Mouse (Mus musculus) MEL (cell line): Measurements from ENCODE around the gene Ap4s1. TPM values are rescaled to one million over a fixed set of nuclear protein-coding genes. Genes with fewer than 3 reads are reported as not detected.

Experiments used
- DNase-seq: peaks from one replicate; pipeline ENCODE4 v3.0.0; 2011; ENCODE audit warnings: low read depth, low spot score
- H3K27ac ChIP-seq: 2 replicates; pipeline ENCODE4 v1.5.1; 2012; ENCODE audit warnings: low read depth, mild to moderate bottlenecking, control low read depth, low read length, moderate library complexity; ENCODE audit not compliant: control insufficient read depth
- H3K27me3 ChIP-seq, 2 experiments: fragments of 150-350 bp in 1 of 2; sonication (generic) in 1 of 2; 2 replicates each; pipeline ENCODE4 v1.6.1; 2012; ENCODE audit warnings: low read length in 2 of 2, mild to moderate bottlenecking in 2 of 2, improper control_type of control experiment in 1 of 2, moderate library complexity in 1 of 2; ENCODE audit not compliant: insufficient read depth in 2 of 2, control insufficient read depth in 1 of 2
- H3K36me3 ChIP-seq, 2 experiments: 2 replicates each; pipeline ENCODE4 v1.6.1; 2012 to 2014; ENCODE audit warnings: low read length in 2 of 2, improper control_type of control experiment in 1 of 2, inconsistent platforms in 1 of 2, mild to moderate bottlenecking in 1 of 2; ENCODE audit not compliant: insufficient read depth in 2 of 2, control insufficient read depth in 1 of 2
- H3K4me1 ChIP-seq, 2 experiments: fragments of 150-350 bp in 1 of 2; sonication (generic) in 1 of 2; 2 replicates each; pipeline ENCODE4 v1.6.1; 2012; ENCODE audit warnings: low read length in 2 of 2, improper control_type of control experiment in 1 of 2, mild to moderate bottlenecking in 1 of 2; ENCODE audit not compliant: insufficient read depth in 2 of 2, control insufficient read depth in 1 of 2
- H3K4me3 ChIP-seq, 2 experiments: fragments of 150-350 bp in 1 of 2; sonication (generic) in 1 of 2; 2 replicates each; pipeline ENCODE4 v1.5.1; 2012; ENCODE audit warnings: low read depth in 2 of 2, low read length in 2 of 2, mild to moderate bottlenecking in 2 of 2, moderate library complexity in 2 of 2, control low read depth in 1 of 2, improper control_type of control experiment in 1 of 2; ENCODE audit not compliant: control insufficient read depth in 1 of 2, insufficient read depth in 1 of 2
- H3K79me2 ChIP-seq: 2 replicates; pipeline ENCODE4 v1.6.1; 2012; ENCODE audit warnings: mild to moderate bottlenecking, low read length, moderate library complexity; ENCODE audit not compliant: control insufficient read depth, poor library complexity, insufficient read depth
- H3K9ac ChIP-seq: 2 replicates; pipeline ENCODE4 v1.6.1; 2012; ENCODE audit warnings: low read depth, mild to moderate bottlenecking, control low read depth, low read length, moderate library complexity; ENCODE audit not compliant: control insufficient read depth, poor library complexity, severe bottlenecking
- H3K9me3 ChIP-seq: fragments of 150-350 bp; sonication (generic); replicated peaks from 2 replicates; pipeline ENCODE4 v1.6.1; 2012; ENCODE audit warnings: mild to moderate bottlenecking, low read length, improper control_type of control experiment, moderate library complexity; ENCODE audit not compliant: insufficient read depth
- ELF1 ChIP-seq: IDR thresholded peaks from 2 replicates; pipeline ENCODE4 v1.6.1; 2014; ENCODE audit warnings: low read depth, mild to moderate bottlenecking, inconsistent platforms, low read length, improper control_type of control experiment, moderate library complexity
- EP300 ChIP-seq, 2 experiments: IDR thresholded peaks; 2 replicates each; pipeline ENCODE4 v1.6.1; 2011; ENCODE audit warnings: improper control_type of control experiment in 2 of 2, low read length in 2 of 2, low read depth in 1 of 2, mild to moderate bottlenecking in 1 of 2
- MEF2A ChIP-seq: IDR thresholded peaks from 2 replicates; pipeline ENCODE4 v1.6.1; 2014; ENCODE audit warnings: low read depth, mild to moderate bottlenecking, inconsistent platforms, low read length, improper control_type of control experiment; ENCODE audit not compliant: poor library complexity, insufficient replicate concordance, severe bottlenecking; ENCODE audit errors: extremely low read depth
- MXI1 ChIP-seq: IDR thresholded peaks from 2 replicates; pipeline ENCODE4 v1.6.1; 2011; ENCODE audit warnings: mild to moderate bottlenecking, low read depth, low read length, improper control_type of control experiment
- MYB ChIP-seq: IDR thresholded peaks from 2 replicates; pipeline ENCODE4 v1.6.1; 2011; ENCODE audit warnings: mild to moderate bottlenecking, low read depth, low read length, improper control_type of control experiment
- MYC ChIP-seq: IDR thresholded peaks from 2 replicates; pipeline ENCODE4 v1.6.1; 2011; ENCODE audit warnings: low read depth, mild to moderate bottlenecking, low read length, improper control_type of control experiment, moderate library complexity
- POLR2A ChIP-seq, 2 experiments: IDR thresholded peaks; 2 replicates each; pipeline ENCODE4 v1.6.1; 2011 to 2012; ENCODE audit warnings: low read length in 2 of 2, mild to moderate bottlenecking in 2 of 2, control low read depth in 1 of 2, improper control_type of control experiment in 1 of 2, low read depth in 1 of 2, moderate library complexity in 1 of 2; ENCODE audit not compliant: control insufficient read depth in 1 of 2, insufficient read depth in 1 of 2, poor library complexity in 1 of 2
- POLR2AphosphoS2 ChIP-seq: IDR thresholded peaks from 2 replicates; pipeline ENCODE4 v1.6.1; 2011; ENCODE audit warnings: low read length, improper control_type of control experiment
- SIN3A ChIP-seq: IDR thresholded peaks from 2 replicates; pipeline ENCODE4 v1.6.1; 2012; ENCODE audit warnings: low read length, improper control_type of control experiment, inconsistent platforms
- TBP ChIP-seq: IDR thresholded peaks from 2 replicates; pipeline ENCODE4 v1.8.0; 2011; ENCODE audit warnings: low read depth, low read length, improper control_type of control experiment
- UBTF ChIP-seq: IDR thresholded peaks from 2 replicates; pipeline ENCODE4 v1.6.1; 2012; ENCODE audit warnings: low read depth, mild to moderate bottlenecking, inconsistent platforms, low read length, improper control_type of control experiment, moderate library complexity, borderline replicate concordance; ENCODE audit not compliant: insufficient read depth
- ZMIZ1 ChIP-seq: IDR thresholded peaks from 2 replicates; pipeline ENCODE4 v1.6.1; 2012; ENCODE audit warnings: low read depth, mild to moderate bottlenecking, inconsistent platforms, low read length, improper control_type of control experiment, moderate library complexity
- polyA plus RNA-seq, 2 experiments: library from polyadenylated mRNA; stranded (reverse) in 1 of 2; unstranded in 1 of 2; fragments of >175 nt in 1 of 2; fragments of >200 nt in 1 of 2; gene quantifications; 2 replicates each; pipeline versions ENCODE4 v1.2.1 to v1.2.4; 2012; ENCODE audit warnings: low replicate concordance in 2 of 2, low read depth in 1 of 2; ENCODE audit not compliant: insufficient read length in 2 of 2, insufficient read depth in 1 of 2, missing spikeins in 1 of 2
- total RNA-seq: library from RNA; depleted of rRNA; stranded (reverse); fragments of 300-350 nt; gene quantifications from 2 replicates; pipeline ENCODE4 v1.2.3, GENCODE M21; 2012

Ap4s1 gene
- total and polyA plus RNA-seq, 3 experiments, result 9.0 to 13.3 TPM; not detected in 1

DNA sequence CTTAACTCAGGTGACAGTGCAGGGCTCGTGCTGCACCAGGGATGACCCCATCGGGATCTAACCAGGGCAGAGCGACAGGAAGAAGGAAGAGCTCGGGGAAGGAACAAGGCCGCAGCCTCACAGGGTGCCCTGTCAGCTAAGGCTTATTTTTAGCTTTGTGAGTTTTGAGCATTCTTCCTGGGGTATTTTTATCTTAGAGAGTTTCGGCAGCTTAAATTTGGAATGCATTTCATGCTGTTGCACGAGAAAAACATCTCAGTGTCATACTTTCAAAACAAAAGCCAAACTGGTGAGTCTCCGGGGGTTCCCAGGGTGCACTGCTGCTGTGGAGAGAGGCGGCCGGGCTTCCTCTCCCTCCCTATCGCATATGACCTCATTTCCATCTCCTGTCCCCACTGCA lies 38.2 kb downstream of the Ap4s1 start:
- no peak overlapping the region for H3K9ac ChIP-seq

DNA sequence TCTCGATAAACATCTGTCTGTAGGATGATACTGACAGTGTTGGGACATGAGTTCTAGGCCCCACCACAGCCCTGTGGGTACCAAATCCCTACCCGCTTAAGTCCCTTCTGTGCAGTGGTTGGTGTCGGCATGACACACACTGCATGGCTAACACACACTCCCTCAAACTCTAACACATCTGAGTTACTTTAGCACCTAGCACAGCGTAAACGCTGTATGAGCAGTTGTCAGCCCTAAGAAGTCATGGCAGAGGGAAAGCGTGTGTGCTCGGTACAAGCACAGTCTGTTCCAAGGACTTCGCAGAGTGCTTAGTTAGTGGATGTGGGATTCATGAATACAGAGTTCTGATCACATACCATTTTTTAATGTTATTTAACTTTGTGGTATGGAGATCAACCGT lies 39.0 kb downstream of the Ap4s1 start:
- Histone ChIP-seq H3K79me2 (no peaks in the 10 kb centered on the region), H3K36me3 (no peaks in the 10 kb centered on the region), H3K4me3 (no peak overlapping the region), H3K27ac (no peak overlapping the region), H3K27me3 (no peaks in the 10 kb centered on the region), H3K9me3 (no peaks in the 10 kb centered on the region), H3K9ac (no peak overlapping the region)
- DNase-seq, result no peak
- TF ChIP-seq POLR2AphosphoS2 (no peak), EP300 (IDR thresholded peaks at IDR 0.05; ENCODE audit: low read depth in 1 of 2, low read length in 2 of 2) (no peak)
- TF ChIP-seq, all 39 proteins: peak for 0
- H3K4me1 ChIP-seq, result no peaks in the 10 kb centered on the region

More for the DNA sequence above, 38.2 kb downstream of the Ap4s1 start:
- no peak for DNase-seq
- Histone ChIP-seq H3K4me3 (no peak overlapping the region), H3K36me3 (no peaks in the 10 kb centered on the region), H3K9me3 (no peaks in the 10 kb centered on the region), H3K27ac (no peak overlapping the region), H3K79me2 (no peaks in the 10 kb centered on the region), H3K4me1 (no peaks in the 10 kb centered on the region), H3K27me3 (no peaks in the 10 kb centered on the region)
- TF ChIP-seq ELF1, result no peak
- no peak for TF ChIP-seq MXI1
- TF ChIP-seq TBP, result no peak
- TF ChIP-seq SIN3A, result no peak

DNA sequence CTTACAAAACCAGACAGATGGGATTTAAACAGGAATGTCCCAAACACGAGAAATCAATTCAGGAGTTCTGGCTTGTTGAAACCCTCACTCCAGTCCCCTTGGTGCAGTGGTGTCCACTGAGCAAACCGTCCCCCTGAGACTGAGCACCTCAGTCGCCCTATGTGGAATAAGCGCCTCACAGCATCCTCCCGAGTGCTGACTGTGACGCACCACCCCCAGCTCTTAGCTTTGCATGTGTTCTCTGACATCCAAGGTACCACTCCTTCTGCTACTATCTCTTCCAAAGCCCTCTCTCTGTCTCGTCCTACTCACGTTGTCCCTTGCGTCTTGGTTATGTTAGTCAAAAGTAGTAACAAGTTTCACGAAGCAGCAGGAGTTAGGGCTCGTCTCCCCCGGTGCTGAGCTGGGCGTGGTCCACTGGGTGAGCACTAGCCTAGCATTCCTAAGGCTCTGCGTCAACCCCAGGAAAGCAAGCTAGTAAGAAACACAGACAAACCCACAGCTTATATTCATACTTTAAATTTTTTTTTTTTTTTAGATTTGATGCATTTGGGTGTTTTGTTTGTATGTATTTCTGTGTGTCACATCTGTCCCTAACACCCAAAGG lies 43.9 kb downstream of the Ap4s1 start:
- DNase-seq, result no peak
- no peaks in the 10 kb centered on the region; a peak in 1 of 4 replicates for H3K4me1 ChIP-seq
- no peaks in the 10 kb centered on the region for H3K9me3 ChIP-seq
- TF ChIP-seq MYB, result no peak
- TF ChIP-seq UBTF, result no peak
- TF ChIP-seq SIN3A, result no peak
- TF ChIP-seq MXI1, result no peak
- no peak for TF ChIP-seq MYC
- TF ChIP-seq MEF2A, result no peak
- no peak for TF ChIP-seq POLR2A (IDR thresholded peaks at IDR 0.05; ENCODE audit: control insufficient read depth in 1 of 2, insufficient read depth in 1 of 2, low read depth in 1 of 2, low read length in 2 of 2, poor library complexity in 1 of 2)
- TF ChIP-seq ZMIZ1, result no peak
- TF ChIP-seq TBP, result no peak
- H3K27me3 ChIP-seq, result no peaks in the 10 kb centered on the region
- no peak overlapping the region for H3K4me3 ChIP-seq
- no peak overlapping the region for H3K9ac ChIP-seq
- H3K79me2 ChIP-seq, result no peaks in the 10 kb centered on the region
- H3K27ac ChIP-seq, result no peak overlapping the region
- H3K36me3 ChIP-seq, result no peaks in the 10 kb centered on the region; a peak in 1 of 4 replicates
